Mouse (Mus musculus) testis, adult 2 months (tissue): ENCODE data around the gene Usp18. TPM values are rescaled to one million over a fixed set of nuclear protein-coding genes. Genes with fewer than 3 reads are reported as not detected.

ENCODE experiments used
- H3K27ac ChIP-seq: fragments of 200-500 bp; 2 replicates; pipeline ENCODE4 v1.5.1; 2012; ENCODE audit warnings: low read depth, low read length; ENCODE audit not compliant: control insufficient read depth, insufficient read depth
- H3K27me3 ChIP-seq: fragments of 200-500 bp; 2 replicates; pipeline ENCODE4 v1.6.1; 2012; ENCODE audit warnings: mild to moderate bottlenecking, low read length, moderate library complexity; ENCODE audit not compliant: control insufficient read depth, insufficient read depth
- H3K36me3 ChIP-seq: fragments of 200-500 bp; 2 replicates; pipeline ENCODE4 v1.6.1; 2012; ENCODE audit warnings: mild to moderate bottlenecking, low read length; ENCODE audit not compliant: control insufficient read depth, insufficient read depth
- H3K4me1 ChIP-seq: fragments of 200-500 bp; 2 replicates; pipeline ENCODE4 v1.6.1; 2012; ENCODE audit warnings: low read length; ENCODE audit not compliant: control insufficient read depth, insufficient read depth
- H3K4me3 ChIP-seq: fragments of 200-500 bp; 2 replicates; pipeline ENCODE4 v1.5.1; 2012; ENCODE audit warnings: low read depth, mild to moderate bottlenecking, low read length, moderate library complexity, mixed read lengths; ENCODE audit not compliant: control insufficient read depth
- CTCF ChIP-seq: fragments of 200-500 bp; IDR thresholded peaks from 2 replicates; pipeline ENCODE4 v1.5.1; 2012; ENCODE audit warnings: low read depth, mild to moderate bottlenecking, inconsistent platforms, low read length, moderate library complexity; ENCODE audit not compliant: control insufficient read depth, insufficient read depth, insufficient replicate concordance
- POLR2A ChIP-seq: fragments of 200-500 bp; IDR thresholded peaks from 2 replicates; pipeline ENCODE4 v1.6.1; 2012; ENCODE audit warnings: low read depth, mild to moderate bottlenecking, inconsistent platforms, low read length, moderate library complexity; ENCODE audit not compliant: control insufficient read depth
- polyA plus RNA-seq: library from polyadenylated mRNA; depleted of rRNA; stranded (reverse); fragments of >200 nt; gene quantifications from 2 replicates; pipeline ENCODE4 v1.2.3, GENCODE M21; 2012

The Usp18 gene
- polyA plus RNA-seq, 1 experiment, result 0.49 TPM

- Histone ChIP-seq H3K27me3 (no peaks in the 10 kb centered on the region), H3K4me1 (peaks cover 3% of the 10 kb centered on the region), H3K4me3 (no peak overlapping the region), H3K36me3 (no peaks in the 10 kb centered on the region), H3K27ac (no peak overlapping the region)
- TF ChIP-seq POLR2A, result no peak
- TF ChIP-seq CTCF, result no peak
These were observed 2.5 kb upstream of the Usp18 start for GRCm38 (mm10) chr6:121243161-121243560.

- H3K27ac ChIP-seq, result no peak overlapping the region
- H3K4me3 ChIP-seq, result peak overlapping the region; percentile 70
- no peaks in the 10 kb centered on the region for H3K27me3 ChIP-seq
- no peaks in the 10 kb centered on the region for H3K36me3 ChIP-seq
- TF ChIP-seq POLR2A, result no peak
- no peak for TF ChIP-seq CTCF
- H3K4me1 ChIP-seq, result peaks cover 3% of the 10 kb centered on the region
These were observed 293 bp downstream of the Usp18 start for GRCm38 (mm10) chr6:121246037-121246361.

- TF ChIP-seq POLR2A (no peak), CTCF (no peak)
- H3K27me3 ChIP-seq, result no peaks in the 10 kb centered on the region
- peaks cover 3% of the 10 kb centered on the region for H3K4me1 ChIP-seq
- no peak overlapping the region for H3K27ac ChIP-seq
- H3K4me3 ChIP-seq, result no peak overlapping the region
- no peaks in the 10 kb centered on the region for H3K36me3 ChIP-seq
These were observed 4.7 kb downstream of the Usp18 start for GRCm38 (mm10) chr6:121250406-121250805.

- H3K36me3 ChIP-seq, result no peaks in the 10 kb centered on the region
- no peak for TF ChIP-seq CTCF
- no peak for TF ChIP-seq POLR2A
- peaks cover 3% of the 10 kb centered on the region for H3K4me1 ChIP-seq
- H3K4me3 ChIP-seq, result no peak overlapping the region
- no peak overlapping the region for H3K27ac ChIP-seq
- no peaks in the 10 kb centered on the region for H3K27me3 ChIP-seq
These were observed 5.5 kb downstream of the Usp18 start for GRCm38 (mm10) chr6:121251256-121251655.

GRCm38 (mm10) chr6:121260548-121260947 is 14.8 kb downstream of the Usp18 start:
- peaks cover 3% of the 10 kb centered on the region for H3K4me1 ChIP-seq
- no peak overlapping the region for H3K4me3 ChIP-seq
- TF ChIP-seq POLR2A (no peak), CTCF (peak; percentile 30; the same call in 1 of the 2 replicates)
- H3K27ac ChIP-seq, result no peak overlapping the region
- H3K36me3 ChIP-seq, result no peaks in the 10 kb centered on the region
- H3K27me3 ChIP-seq, result no peaks in the 10 kb centered on the region

GRCm38 (mm10) chr6:121261233-121261632 is 15.5 kb downstream of the Usp18 start:
- Histone ChIP-seq H3K27me3 (no peaks in the 10 kb centered on the region), H3K27ac (no peak overlapping the region), H3K4me1 (no peaks in the 10 kb centered on the region), H3K4me3 (no peak overlapping the region), H3K36me3 (no peaks in the 10 kb centered on the region)
- TF ChIP-seq CTCF (no peak), POLR2A (no peak)

GRCm38 (mm10) chr6:121262004-121262403 is 16.3 kb downstream of the Usp18 start:
- no peaks in the 10 kb centered on the region for H3K27me3 ChIP-seq
- H3K4me3 ChIP-seq, result no peak overlapping the region
- H3K4me1 ChIP-seq, result no peaks in the 10 kb centered on the region
- TF ChIP-seq POLR2A (no peak), CTCF (no peak)
- H3K27ac ChIP-seq, result no peak overlapping the region
- no peaks in the 10 kb centered on the region for H3K36me3 ChIP-seq

- no peaks in the 10 kb centered on the region for H3K36me3 ChIP-seq
- TF ChIP-seq CTCF (no peak), POLR2A (no peak)
- no peak overlapping the region for H3K27ac ChIP-seq
- no peaks in the 10 kb centered on the region for H3K27me3 ChIP-seq
- no peak overlapping the region for H3K4me3 ChIP-seq
- no peaks in the 10 kb centered on the region for H3K4me1 ChIP-seq
These were observed 16.8 kb downstream of the Usp18 start for GRCm38 (mm10) chr6:121262496-121262895.
